Mouse (Mus musculus) thymus, postnatal 25 days (tissue): ENCODE data around the gene Pycr2.

ENCODE experiments used
- DNase-seq: peaks from one replicate; pipeline ENCODE4 v3.0.0; 2022

Pycr2 gene

DNA sequence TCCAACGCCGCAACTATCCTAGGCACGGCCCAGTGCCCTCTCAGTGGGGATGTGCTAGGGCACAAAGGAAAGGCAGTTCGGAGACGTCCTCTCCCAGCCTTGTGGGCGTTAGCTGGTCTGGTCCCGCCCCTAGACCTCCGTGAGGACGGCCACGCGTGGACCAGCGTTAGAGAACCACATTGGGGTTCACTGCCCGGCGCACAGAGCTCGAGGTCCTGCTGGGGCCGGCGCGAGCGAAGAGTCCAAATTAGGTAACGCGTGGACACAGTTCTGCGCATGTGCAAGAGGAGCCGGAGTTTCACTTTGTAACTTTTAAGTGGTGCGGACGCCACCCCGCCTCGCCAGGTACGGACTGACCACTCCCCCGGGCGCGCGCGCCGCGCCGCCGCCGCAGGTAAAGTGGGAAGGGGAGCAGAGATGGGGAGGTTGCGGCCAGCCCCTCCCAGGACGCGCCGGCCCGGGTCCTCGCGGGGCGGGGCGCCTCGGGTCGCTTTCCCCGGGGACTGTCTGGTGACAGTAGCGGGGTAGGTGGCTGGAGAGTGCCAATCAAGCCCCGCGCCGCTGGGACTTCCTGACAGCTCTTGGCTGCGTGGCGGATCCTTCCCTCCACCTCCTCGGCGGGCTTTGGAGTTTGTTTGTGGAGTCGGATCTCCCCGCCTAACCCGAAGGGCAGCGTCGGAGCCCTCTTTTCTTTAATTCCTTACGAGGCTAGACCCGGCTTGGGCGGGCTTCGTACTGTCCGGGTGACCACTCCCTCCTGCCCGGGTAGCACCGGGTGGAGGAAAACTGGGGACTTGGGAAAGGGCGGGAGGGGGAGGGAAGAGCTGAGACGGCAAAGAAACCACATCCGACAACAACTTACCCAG, 38.3 kb downstream of the Pycr2 start, which contains the start of gene Tmem63a:
Gene Tmem63a (plus strand): TSS at position 179 of the 866 bp plus-strand sequence.
- peak; percentile 71 for DNase-seq

DNA sequence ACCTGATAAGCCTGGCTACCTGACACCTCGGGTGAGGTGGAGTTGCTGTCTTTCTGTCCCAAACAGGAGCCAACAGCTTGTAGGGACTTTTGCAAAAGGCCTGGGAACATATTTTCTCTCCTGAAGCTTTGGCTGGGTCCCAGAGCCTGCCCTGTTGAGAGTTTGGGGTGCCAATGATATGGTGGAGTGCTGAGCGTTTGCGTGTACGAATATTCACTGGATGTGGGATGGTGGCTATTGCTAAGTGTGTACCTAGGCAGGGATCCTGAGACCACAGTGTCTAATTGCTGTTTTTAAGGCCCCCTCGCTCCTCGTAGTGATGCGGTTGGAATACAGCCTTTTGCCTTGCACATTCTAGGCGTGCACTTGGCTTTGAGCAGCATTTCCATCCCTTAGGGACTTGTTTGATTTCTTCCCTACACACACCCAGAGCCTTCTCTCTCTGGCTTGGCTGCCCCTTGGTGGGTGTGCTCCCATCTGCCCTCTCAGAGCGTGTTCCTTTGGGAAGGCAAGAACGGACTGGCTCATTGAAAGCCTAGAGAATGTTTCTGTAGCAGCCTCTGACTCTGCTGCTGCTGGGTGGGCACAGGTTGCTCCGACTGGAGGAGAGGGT, 39.0 kb downstream of the Pycr2 start:
- no peak for DNase-seq

DNA sequence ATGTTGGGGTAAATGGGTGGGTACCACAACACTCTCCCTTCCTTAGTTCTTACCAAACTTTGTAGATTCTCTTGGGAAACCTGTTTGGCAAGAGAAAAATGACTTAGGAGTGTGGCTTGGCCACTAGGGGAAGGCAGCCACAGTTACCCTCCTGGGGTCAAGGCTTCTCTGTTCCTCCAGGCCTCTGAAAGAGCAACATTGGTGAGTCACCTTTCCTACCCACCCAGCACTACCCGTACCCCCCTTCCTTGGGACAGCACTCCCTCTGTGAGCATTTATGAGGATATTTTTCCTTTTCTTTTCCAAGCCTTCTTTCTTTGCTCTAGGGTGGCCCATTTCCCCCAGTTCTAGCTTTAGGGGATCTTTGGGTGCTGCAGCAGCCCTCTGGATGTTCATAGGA, 39.8 kb downstream of the Pycr2 start:
- DNase-seq: no peak

DNA sequence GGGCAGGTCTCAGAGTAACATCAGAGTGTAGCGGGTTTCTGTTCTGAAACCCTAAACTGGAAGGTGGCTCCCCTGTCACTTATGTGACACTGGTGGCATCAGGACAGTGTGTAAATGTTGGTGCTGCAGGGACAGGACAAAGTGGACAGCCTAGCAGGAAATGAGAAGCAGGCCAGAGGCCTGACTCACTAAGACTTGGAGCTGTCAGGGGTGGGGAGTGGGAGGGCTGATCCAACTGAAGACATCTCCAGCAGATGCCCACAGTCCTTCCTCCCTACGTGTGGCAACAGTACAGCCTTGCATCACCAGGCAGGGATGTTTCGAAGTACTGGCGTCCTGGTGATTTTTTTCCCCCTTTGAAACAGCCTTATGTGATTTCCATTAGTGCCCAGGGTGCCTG, 40.5 kb downstream of the Pycr2 start:
- DNase-seq: no peak

DNA sequence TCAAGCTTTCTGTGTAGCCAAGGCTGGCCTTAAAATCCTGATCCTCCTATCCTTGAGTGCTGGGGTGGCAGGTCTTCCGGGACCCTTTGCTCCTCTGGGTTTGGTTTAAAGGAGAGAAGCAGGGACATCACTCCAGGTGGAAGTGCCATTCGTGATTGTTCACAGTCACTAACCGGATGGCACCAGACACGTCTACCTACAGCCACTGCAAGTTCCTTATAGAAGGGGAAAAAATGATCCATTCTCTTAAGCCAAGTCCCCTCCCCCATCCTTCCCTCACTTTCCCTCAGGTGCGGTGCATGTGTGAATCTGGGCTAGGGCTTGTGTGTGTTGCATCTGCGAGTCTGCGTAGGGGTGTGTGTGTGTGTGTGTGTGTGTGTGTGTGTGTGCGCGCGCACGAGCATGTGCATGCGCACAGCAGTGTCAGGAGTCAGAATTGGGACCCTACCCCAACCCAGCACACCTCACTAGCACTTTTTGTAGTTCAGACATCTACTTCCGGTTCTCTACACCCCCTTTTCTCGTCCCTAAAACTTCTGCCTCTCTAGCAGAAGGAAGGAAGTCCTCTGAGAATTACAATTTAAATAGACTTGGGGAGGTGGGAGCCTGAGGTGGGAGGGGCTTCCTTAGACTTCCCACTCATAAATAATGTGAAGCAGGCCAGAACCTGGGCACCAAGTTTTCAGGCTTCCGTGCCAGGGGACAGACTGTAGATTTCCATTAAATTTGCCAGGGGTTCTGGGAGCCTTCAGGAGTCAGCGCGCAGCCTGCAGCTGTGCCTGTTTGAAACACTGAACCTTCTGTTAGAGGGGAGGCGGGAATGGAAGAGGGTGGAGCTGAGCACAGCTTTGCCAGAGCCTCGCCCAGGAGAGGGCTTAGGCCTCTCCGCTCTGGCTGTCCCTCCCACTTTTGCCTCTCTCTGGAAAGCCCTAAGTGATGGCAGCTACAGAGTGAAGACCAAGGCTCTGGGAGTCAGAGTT, 41.2 kb downstream of the Pycr2 start:
- DNase-seq: peak; percentile 49

DNA sequence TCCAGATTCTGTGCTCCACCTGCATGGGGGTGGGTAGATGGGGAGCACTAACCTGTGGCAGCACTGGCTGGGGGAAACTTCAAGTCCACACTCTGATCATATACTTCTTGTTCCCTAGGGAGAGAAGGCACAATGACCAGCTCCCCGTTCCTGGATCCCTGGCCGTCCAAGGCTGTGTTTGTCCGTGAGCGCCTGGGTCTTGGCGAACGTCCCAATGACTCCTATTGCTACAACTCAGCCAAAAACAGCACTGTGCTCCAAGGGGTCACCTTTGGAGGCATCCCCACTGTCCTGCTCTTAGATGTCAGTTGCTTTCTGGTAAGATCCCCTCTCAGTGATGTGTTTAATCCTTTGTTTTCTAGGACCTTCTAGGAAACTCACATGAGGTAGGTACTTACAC, 42.4 kb downstream of the Pycr2 start:
- no peak for DNase-seq

DNA sequence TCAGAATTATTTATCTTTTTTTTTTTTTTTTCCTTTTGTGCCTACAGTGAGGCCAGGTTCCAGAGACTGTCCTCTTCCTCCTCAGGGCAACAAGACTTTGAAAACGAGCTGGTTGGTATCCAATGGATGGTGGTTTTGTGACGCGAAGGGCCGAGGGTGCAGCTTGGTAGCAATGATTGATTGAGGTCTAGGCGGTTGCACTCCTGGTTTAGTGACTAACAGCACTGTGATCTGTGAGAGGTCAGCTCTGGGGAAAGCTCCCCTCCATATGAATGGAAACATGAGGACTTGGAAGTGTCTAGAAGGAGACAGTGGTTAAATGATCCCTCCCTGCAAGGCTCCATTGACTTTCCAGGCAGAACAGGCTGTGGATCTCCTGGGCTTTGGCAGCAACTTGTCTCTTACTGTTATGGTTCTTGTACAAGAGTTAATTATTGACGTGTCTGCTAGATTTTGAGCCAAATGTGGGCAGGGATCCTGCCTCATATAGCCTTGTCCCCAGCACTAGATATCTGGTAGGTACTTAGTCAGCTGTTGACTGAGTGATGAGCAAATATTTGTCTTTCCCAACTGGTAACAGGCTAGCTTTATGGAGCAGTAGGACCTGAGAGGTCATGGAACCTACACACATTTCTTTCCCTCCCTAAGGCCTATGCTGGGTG, 48.1 kb downstream of the Pycr2 start:
- no peak for DNase-seq

DNA sequence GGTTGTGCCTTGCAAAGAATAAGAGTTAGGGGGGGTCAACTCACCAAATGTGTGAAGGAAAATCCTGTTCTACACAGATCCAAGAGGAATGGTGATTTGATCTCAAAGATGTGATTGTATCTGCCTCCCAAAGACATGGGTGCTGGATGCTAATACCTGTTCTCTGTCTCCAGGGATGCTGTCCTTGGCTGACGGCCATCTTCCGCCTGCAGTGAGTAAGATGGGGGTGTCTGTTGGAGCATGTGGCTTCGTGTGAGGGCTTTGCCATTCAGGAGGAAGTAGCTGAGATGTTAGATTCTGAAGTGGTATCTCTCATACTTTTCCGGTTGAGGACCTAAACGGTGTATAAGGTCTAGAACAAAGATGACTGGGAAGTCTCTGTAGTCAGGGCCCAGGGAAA, 48.7 kb downstream of the Pycr2 start:
- DNase-seq: no peak

DNA sequence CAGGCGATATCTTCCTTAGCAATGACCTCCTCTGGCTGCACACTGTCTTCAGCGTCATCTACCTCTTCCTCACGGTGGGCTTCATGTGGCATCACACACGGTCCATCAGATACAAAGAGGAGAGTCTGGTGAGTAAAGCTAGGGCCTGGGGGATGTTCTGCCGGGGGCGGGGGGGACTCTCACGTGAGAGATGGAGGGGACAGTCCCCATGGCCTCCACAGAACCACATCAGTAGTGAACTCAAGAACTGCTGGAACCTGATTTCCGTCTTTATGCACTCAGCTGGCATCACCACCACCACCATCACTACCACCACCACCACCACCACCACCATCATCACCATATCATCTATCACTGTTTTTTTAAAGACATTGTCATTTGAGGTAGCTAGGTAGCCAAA, 52.3 kb downstream of the Pycr2 start:
- no peak for DNase-seq

DNA sequence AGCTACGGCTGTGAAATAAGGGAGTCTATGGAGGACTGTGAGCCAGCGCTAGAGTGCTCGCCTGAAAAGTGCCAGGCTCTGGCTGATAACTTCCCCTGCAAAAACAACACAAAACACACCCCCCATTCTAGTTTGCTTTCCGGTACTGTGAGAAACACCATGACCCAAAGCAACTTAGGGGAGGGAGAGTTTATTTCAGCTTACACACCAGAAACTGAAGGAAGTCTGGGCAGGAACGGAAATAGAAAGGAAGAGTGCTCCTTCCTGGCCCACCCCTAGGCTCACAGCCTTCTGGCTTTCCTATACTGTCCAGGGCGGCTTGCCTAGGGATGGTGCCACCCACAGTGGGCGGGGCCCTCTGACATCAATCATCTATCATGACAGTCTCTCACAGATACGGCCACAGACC, 52.9 kb downstream of the Pycr2 start:
- no peak for DNase-seq
